Mouse (Mus musculus) embryonic facial prominence, embryonic 13.5 days (tissue): ENCODE measurements around the gene Akr1b8. TPM values are rescaled to one million over a fixed set of nuclear protein-coding genes. Genes with fewer than 3 reads are reported as not detected.
A peak's percentile ranks its signal among the peaks of the same experiment; 100 is the strongest.

Source experiments
- ATAC-seq: fragments of 200-750 bp; cut with Nextera tagmentation; 2 replicates; pipeline ENCODE4 v1.8.0; 2017; ENCODE audit warnings: low read depth; ENCODE audit not compliant: insufficient number of reproducible peaks, insufficient read depth, low FRiP score, low TSS enrichment
- H3K27ac ChIP-seq: fragments of 300-500 bp; sonication (generic); 2 replicates; pipeline ENCODE4 v1.5.1; 2015; ENCODE audit warnings: moderate library complexity, mild to moderate bottlenecking, inconsistent platforms
- H3K27me3 ChIP-seq: fragments of 300-500 bp; sonication (generic); 2 replicates; pipeline ENCODE4 v1.6.1; 2015; ENCODE audit warnings: mild to moderate bottlenecking, inconsistent platforms
- H3K36me3 ChIP-seq: fragments of 300-500 bp; sonication (generic); 2 replicates; pipeline ENCODE4 v1.6.1; 2015; ENCODE audit warnings: mild to moderate bottlenecking, inconsistent platforms
- H3K4me1 ChIP-seq: fragments of 300-500 bp; sonication (generic); 2 replicates; pipeline ENCODE4 v1.6.1; 2015; ENCODE audit warnings: inconsistent platforms
- H3K4me2 ChIP-seq: fragments of 300-500 bp; sonication (generic); 2 replicates; pipeline ENCODE4 v1.6.1; 2015; ENCODE audit warnings: moderate library complexity, mild to moderate bottlenecking, inconsistent platforms
- H3K4me3 ChIP-seq: fragments of 300-500 bp; sonication (generic); 2 replicates; pipeline ENCODE4 v1.5.1; 2015; ENCODE audit warnings: mild to moderate bottlenecking, inconsistent platforms
- H3K9ac ChIP-seq: fragments of 300-500 bp; sonication (generic); 2 replicates; pipeline ENCODE4 v1.6.1; 2015; ENCODE audit warnings: mild to moderate bottlenecking, inconsistent platforms
- H3K9me3 ChIP-seq: fragments of 300-500 bp; sonication (generic); 2 replicates; pipeline ENCODE4 v1.6.1; 2016; ENCODE audit warnings: inconsistent platforms
- WGBS: fragments of 180-500 bp; shearing (Covaris S2); methylation state at CpG from one replicate; pipeline ENCODE4 v1.1.7; 2015; ENCODE audit warnings: mixed read lengths; 5-methylcytosine and 5-hydroxymethylcytosine counted together
- polyA plus RNA-seq: library from polyadenylated mRNA; unstranded; fragments of >200 nt; fragmentation: Nextera tagmentation; extraction: Ambion mirVana; gene quantifications from 2 replicates; pipeline ENCODE4 v1.2.1, GENCODE M21; 2015

Gene Akr1b8
- polyA plus RNA-seq: 12.7 and 18.9 TPM in 2 replicates

DNA sequence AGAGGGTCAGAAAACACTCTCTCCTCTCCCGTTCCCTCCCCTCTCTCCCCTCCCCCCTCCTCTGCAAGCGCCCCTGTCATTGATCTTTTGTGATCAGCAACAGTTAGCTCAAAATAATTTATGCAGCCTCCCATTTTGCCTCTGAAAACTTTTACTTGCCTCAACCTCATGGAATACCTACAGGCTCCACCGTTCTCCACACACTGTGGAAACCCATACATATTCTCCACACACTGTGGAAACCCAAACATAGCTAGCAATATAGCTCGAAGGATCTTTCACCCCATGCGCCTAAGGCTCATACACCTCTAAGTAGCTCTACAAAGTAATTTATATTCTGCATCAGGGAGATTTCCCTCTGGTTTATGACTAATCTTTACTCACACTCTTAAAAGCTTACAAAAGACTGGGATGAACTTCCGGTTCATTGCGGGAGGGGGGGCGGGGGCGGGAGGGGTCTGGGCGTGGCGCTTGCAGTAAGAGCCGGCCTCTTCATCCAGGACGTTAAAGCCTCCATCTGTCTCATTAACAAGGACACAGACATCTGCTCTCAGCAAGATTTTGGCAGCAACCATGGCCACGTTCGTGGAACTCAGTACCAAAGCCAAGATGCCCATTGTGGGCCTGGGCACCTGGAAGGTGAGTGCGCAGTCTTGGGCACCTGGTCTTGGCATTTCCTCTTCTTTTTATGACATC, at the start of gene Akr1b8:
TSS of gene Akr1b8 (plus strand) at position 462 of the 696 bp plus-strand sequence.
- H3K4me1 ChIP-seq: peaks cover 13% of the 10 kb centered on the region
- H3K9me3 ChIP-seq: no peaks in the 10 kb centered on the region
- H3K27me3 ChIP-seq: no peaks in the 10 kb centered on the region
- H3K36me3 ChIP-seq: no peaks in the 10 kb centered on the region
- no peak; the same call in 1 of the 2 replicates for ATAC-seq
- H3K27ac ChIP-seq: peak within 1 kb of the TSS; percentile 44
- 9% methylated on average over 16 of the region's 16 CpGs for WGBS
- H3K4me2 ChIP-seq: peak within 1 kb of the TSS; percentile 59
- H3K4me3 ChIP-seq: peak within 1 kb of the TSS; percentile 34
- peak within 1 kb of the TSS; percentile 55 for H3K9ac ChIP-seq

DNA sequence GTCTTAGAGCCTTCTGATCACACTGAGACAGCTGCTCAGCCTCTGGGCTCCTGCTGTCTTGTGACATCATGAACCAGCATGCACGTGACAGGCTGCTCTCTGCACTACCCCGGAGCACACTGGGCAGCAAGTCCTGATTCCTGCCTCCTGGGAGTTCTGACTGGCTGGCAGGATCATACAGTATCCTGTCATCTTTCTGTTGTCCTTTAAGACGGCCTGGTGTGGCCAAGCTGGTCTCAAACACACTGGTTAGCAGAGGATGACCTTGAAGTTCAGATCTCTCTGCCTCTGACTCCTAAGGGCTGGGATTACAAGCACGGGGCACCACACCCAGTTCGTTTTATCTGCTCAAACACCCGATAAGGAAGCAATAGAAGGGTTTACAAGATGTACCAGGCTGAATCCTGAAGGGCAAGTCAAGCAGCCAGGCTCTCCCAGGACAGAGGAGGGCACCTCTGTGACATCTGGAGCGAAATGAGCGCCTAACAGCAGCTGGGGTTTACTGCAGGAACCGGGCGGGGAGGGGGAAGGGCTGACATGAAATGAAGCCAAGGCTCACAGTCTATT, 49.2 kb upstream of the Akr1b8 start:
- Histone ChIP-seq H3K4me1 (no peaks in the 10 kb centered on the region), H3K9ac (no peak overlapping the region), H3K27ac (no peak overlapping the region), H3K36me3 (peaks cover 50% of the 10 kb centered on the region), H3K4me2 (no peak overlapping the region), H3K9me3 (no peaks in the 10 kb centered on the region), H3K4me3 (no peak overlapping the region), H3K27me3 (no peaks in the 10 kb centered on the region)
- WGBS: 80% methylated on average over 10 of the region's 10 CpGs
- no peak for ATAC-seq

DNA sequence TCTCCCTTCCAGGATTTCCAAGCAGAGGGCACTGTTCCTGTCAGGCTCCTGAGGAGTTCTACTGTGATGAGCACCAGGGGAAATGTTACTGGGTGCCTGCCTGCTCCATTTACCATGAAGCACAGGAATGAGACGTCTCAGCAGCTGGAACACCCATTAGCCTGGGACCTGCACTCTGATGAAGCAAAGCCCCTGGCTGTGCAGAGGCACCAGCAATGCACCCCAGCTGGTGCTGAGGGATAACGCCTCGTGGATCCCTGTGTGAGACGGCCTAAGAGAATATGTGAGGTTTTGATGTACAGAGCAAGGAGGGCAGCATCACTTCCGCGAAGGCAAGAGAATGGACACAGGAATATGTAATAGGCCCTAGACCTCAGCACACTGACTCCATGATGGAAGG, 47.1 kb upstream of the Akr1b8 start:
- H3K4me3 ChIP-seq: no peak overlapping the region
- ATAC-seq: no peak
- H3K36me3 ChIP-seq: peaks cover 71% of the 10 kb centered on the region
- no peak overlapping the region for H3K9ac ChIP-seq
- 86% methylated on average over 6 of the region's 6 CpGs for WGBS
- H3K9me3 ChIP-seq: no peaks in the 10 kb centered on the region
- no peak overlapping the region for H3K4me2 ChIP-seq
- H3K4me1 ChIP-seq: no peaks in the 10 kb centered on the region
- H3K27me3 ChIP-seq: no peaks in the 10 kb centered on the region
- H3K27ac ChIP-seq: no peak overlapping the region

DNA sequence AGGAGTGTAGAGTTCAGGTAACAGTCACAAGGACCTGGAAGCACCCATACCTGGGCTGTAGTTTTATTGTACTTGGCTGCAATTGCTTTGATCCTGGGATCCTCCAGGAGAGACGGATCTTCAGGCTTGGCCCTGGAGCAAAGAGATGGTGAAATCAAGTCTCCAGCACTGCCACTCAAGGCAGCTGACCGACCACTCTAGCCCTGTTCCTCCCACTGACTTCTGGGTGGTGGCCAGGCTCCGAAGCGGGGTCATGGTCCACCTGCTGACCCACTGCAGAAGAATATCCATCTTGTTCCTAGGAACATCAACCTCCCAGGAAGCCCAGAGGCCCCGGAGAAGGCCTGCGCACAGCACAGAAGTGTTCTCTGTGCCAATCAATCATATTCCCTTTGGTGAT, 44.4 kb upstream of the Akr1b8 start:
- H3K27ac ChIP-seq: no peak overlapping the region
- H3K9me3 ChIP-seq: no peaks in the 10 kb centered on the region
- H3K4me3 ChIP-seq: no peak overlapping the region
- ATAC-seq: no peak
- peaks cover 70% of the 10 kb centered on the region for H3K36me3 ChIP-seq
- H3K4me1 ChIP-seq: peaks cover 9% of the 10 kb centered on the region
- no peak overlapping the region for H3K4me2 ChIP-seq
- H3K27me3 ChIP-seq: no peaks in the 10 kb centered on the region
- 92% methylated on average over 6 of the region's 6 CpGs for WGBS
- H3K9ac ChIP-seq: no peak overlapping the region

GRCm38 (mm10) chr6:34310023-34310595, 43.8 kb upstream of the Akr1b8 start:
- no peaks in the 10 kb centered on the region for H3K27me3 ChIP-seq
- no peak overlapping the region for H3K9ac ChIP-seq
- H3K9me3 ChIP-seq: no peaks in the 10 kb centered on the region
- no peak overlapping the region for H3K27ac ChIP-seq
- ATAC-seq: no peak
- H3K4me3 ChIP-seq: no peak overlapping the region
- H3K4me1 ChIP-seq: peaks cover 9% of the 10 kb centered on the region
- no peak overlapping the region for H3K4me2 ChIP-seq
- peaks cover 64% of the 10 kb centered on the region for H3K36me3 ChIP-seq
- WGBS: 95% methylated on average over 11 of the region's 11 CpGs

GRCm38 (mm10) chr6:34313386-34313785, 40.5 kb upstream of the Akr1b8 start:
- H3K4me3 ChIP-seq: no peak overlapping the region
- H3K27ac ChIP-seq: no peak overlapping the region
- no peak overlapping the region for H3K4me2 ChIP-seq
- no peak overlapping the region for H3K9ac ChIP-seq
- H3K27me3 ChIP-seq: no peaks in the 10 kb centered on the region
- no peak for ATAC-seq
- H3K4me1 ChIP-seq: peaks cover 38% of the 10 kb centered on the region
- H3K36me3 ChIP-seq: peaks cover 40% of the 10 kb centered on the region
- no peaks in the 10 kb centered on the region for H3K9me3 ChIP-seq
- WGBS: 74% methylated on average over 9 of the region's 9 CpGs

GRCm38 (mm10) chr6:34313921-34314320, 40.0 kb upstream of the Akr1b8 start:
- peaks cover 38% of the 10 kb centered on the region for H3K4me1 ChIP-seq
- H3K4me3 ChIP-seq: no peak overlapping the region
- WGBS: 97% methylated on average over 2 of the region's 2 CpGs
- ATAC-seq: no peak
- no peaks in the 10 kb centered on the region for H3K27me3 ChIP-seq
- H3K36me3 ChIP-seq: peaks cover 35% of the 10 kb centered on the region
- no peaks in the 10 kb centered on the region for H3K9me3 ChIP-seq
- H3K9ac ChIP-seq: no peak overlapping the region
- no peak overlapping the region for H3K4me2 ChIP-seq
- no peak overlapping the region for H3K27ac ChIP-seq

GRCm38 (mm10) chr6:34316854-34317771, 36.8 kb upstream of the Akr1b8 start, which contains the start of gene Akr1b3:
TSS of gene Akr1b3 (minus strand) at chr6:34317478.
- WGBS: under 1% methylated on average over 60 of the region's 60 CpGs
- peak; percentile 96 for ATAC-seq
- peak within 1 kb of the TSS; percentile 83 for H3K9ac ChIP-seq
- peak within 1 kb of the TSS; percentile 85 for H3K4me2 ChIP-seq
- peaks cover 38% of the 10 kb centered on the region for H3K4me1 ChIP-seq
- H3K27ac ChIP-seq: 0 out of 2 replicates have a peak within 1 kb of the TSS, but pooled peaks have one; percentile 22
- peaks cover 3% of the 10 kb centered on the region; the same call in 1 of the 2 replicates for H3K36me3 ChIP-seq
- peak within 1 kb of the TSS; percentile 73 for H3K4me3 ChIP-seq
- no peaks in the 10 kb centered on the region for H3K27me3 ChIP-seq
- H3K9me3 ChIP-seq: 0 out of 2 replicates have a peak, but pooled peaks cover 1% of the 10 kb centered on the region

DNA sequence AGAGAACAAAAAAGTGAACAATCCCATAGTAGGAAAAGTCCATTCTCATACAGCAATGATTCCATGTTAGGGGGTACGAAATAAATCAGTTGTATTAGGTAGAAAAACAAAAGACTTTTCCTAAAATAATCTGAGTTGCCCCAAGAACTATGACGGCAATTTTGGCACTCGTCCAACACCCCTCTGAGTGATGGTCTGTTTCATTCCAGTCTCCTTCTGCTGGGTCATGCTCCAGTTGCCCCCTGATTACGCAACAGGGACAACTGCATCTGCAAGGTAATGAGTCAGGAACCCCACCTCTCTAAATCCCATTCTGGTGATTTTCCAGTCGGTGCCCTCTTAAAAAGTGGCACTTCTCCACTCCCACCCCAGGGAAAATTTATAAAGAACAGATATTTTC, 35.7 kb upstream of the Akr1b8 start:
- Histone ChIP-seq H3K9ac (no peak overlapping the region), H3K9me3 (0 out of 2 replicates have a peak, but pooled peaks cover 3% of the 10 kb centered on the region), H3K4me2 (peak overlapping the region; percentile 85), H3K36me3 (no peaks in the 10 kb centered on the region), H3K27ac (no peak overlapping the region), H3K27me3 (no peaks in the 10 kb centered on the region), H3K4me1 (peaks cover 38% of the 10 kb centered on the region), H3K4me3 (no peak overlapping the region)
- no peak for ATAC-seq
- WGBS: 60% methylated on average over 5 of the region's 5 CpGs

GRCm38 (mm10) chr6:34318636-34319035, 35.3 kb upstream of the Akr1b8 start:
- H3K4me2 ChIP-seq: no peak overlapping the region
- H3K36me3 ChIP-seq: no peaks in the 10 kb centered on the region
- no peak overlapping the region for H3K9ac ChIP-seq
- no peak overlapping the region for H3K27ac ChIP-seq
- WGBS: 75% methylated on average over 6 of the region's 6 CpGs
- H3K27me3 ChIP-seq: no peaks in the 10 kb centered on the region
- 0 out of 2 replicates have a peak, but pooled peaks cover 3% of the 10 kb centered on the region for H3K9me3 ChIP-seq
- H3K4me3 ChIP-seq: no peak overlapping the region
- peaks cover 33% of the 10 kb centered on the region for H3K4me1 ChIP-seq
- no peak for ATAC-seq

GRCm38 (mm10) chr6:34322121-34322520, 31.8 kb upstream of the Akr1b8 start:
- Histone ChIP-seq H3K36me3 (no peaks in the 10 kb centered on the region), H3K27ac (no peak overlapping the region), H3K4me2 (no peak overlapping the region), H3K4me1 (peaks cover 9% of the 10 kb centered on the region), H3K9me3 (0 out of 2 replicates have a peak, but pooled peaks cover 3% of the 10 kb centered on the region), H3K4me3 (no peak overlapping the region), H3K9ac (no peak overlapping the region), H3K27me3 (no peaks in the 10 kb centered on the region)
- 92% methylated on average over 7 of the region's 7 CpGs for whole genome bisulfite sequencing
- ATAC-seq: no peak
